Mouse (Mus musculus) left cerebral cortex, adult 8-10 months (tissue): ENCODE measurements around the gene Pik3c2b. TPM values are rescaled to one million over a fixed set of nuclear protein-coding genes. Genes with fewer than 3 reads are reported as not detected.

Source experiments
- DNase-seq, 2 experiments: peaks; one replicate each; pipeline ENCODE4 v3.0.0; 2022; ENCODE audit warnings: low spot score in 2 of 2
- total RNA-seq, 4 experiments: library from RNA; stranded (reverse); gene quantifications; 2 replicates each; pipeline ENCODE4 v1.2.4; 2022

Pik3c2b gene
- total RNA-seq, 4 experiments from 2014 or later, result 19.4 to 22.5 (median 21.3) TPM

GRCm38 (mm10) chr1:133132388-133133326, 87.2 kb downstream of the Pik3c2b start:
- DNase-seq, result no peak

DNA sequence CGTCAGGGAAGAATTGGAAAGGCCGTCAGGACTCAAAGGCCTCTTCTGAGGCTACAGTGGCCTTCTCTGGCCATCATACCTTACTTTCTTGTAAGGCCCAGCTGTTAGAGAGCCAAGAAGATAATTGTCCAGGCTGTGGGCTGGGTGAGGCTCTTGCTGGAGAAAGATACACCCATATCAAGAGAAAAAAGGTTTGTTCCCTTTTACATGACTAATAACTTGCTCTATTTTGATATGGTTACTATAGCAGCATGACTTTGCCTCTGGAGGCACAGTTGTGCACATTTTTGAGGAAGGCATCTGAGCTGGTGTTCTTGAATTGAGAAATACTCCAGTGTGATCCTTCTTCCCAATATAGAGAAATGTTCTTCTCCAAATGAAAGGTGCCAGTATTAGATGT, 88.0 kb downstream of the Pik3c2b start:
- DNase-seq, result no peak

DNA sequence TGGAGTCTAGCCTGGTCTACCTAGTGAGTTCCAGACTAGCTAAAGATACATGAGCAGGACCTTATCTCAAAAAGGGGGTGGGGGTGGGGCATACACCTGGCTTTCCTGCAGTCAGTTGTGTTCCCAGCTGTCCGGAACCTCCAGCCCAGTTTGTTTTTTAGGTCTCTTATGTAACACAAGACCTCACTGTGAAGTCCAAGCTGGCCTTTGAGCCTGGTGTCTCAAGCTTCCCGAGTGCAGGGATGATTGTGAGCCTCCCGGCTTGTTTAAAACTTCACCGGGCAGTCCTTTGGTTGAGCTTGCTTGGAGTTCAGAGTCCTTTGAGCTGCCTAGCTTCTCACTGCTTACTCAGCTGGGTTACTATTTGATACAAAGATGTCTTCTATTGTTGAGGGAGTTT, 88.6 kb downstream of the Pik3c2b start:
- DNase-seq, result no peak

DNA sequence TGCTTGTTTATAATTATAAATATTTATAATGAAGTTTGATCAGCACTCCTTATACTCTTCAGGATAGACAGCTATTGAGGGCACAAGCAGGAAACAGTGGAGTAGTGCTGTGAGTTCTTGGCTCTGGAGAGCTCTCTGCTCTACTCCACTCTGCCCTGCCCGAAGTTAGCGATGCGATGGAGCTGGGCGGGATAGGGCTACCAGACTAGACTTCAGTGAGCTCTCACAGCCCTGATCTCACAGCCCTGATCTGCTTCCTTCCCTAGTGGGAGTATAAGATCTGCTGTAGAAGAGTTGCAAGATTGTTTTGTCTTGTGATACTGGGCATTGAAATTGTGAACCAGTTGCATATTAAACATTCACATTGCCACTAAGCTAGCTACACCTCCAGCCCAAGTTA, 89.4 kb downstream of the Pik3c2b start:
- DNase-seq, result no peak

- no peak for DNase-seq
Measured at GRCm38 (mm10) chr1:133135808-133136207, 90.3 kb downstream of the Pik3c2b start.

DNA sequence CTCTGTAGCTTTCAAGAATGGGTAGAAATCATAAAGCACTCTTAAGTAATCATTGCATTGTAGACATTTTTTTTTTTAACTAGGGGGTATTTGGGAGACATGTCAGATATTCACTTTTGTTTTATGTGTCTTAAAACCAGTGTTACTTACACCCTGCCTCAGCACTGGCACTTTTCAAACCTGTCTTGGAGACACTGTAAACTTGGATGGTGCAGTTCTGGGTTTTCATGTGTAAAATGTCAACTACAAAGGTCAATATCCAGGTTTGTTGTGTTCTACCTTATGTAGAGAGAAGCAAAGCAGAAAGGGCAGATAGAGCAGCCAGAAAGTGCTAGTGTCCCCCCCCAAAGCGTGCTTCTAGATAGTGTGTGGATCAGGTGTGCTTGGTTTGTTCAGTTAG, 92.9 kb downstream of the Pik3c2b start:
- DNase-seq, result no peak

GRCm38 (mm10) chr1:133146014-133147009, 100.8 kb downstream of the Pik3c2b start:
- no peak for DNase-seq

DNA sequence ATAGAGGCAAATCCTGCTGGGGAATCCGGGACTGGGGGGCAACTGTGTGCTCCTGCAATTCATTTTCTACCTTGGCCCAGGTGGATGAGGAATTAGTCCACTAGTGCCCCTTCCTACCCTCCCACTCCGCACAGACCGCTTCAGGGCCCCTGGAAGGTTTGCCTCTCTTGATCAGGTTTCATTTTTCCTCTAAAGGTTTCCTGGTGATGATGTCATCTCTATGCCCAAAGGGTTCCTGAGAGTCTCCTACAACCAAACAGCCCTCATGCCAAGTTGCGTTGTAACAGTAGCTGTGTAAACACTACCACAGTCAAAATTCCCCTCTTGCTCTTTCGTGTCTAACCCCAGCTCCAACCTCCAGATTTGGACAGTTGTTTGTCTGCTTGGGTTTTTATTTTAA, 101.9 kb downstream of the Pik3c2b start:
- no peak for DNase-seq

GRCm38 (mm10) chr1:133148122-133148521, 102.7 kb downstream of the Pik3c2b start:
- DNase-seq, result no peak

DNA sequence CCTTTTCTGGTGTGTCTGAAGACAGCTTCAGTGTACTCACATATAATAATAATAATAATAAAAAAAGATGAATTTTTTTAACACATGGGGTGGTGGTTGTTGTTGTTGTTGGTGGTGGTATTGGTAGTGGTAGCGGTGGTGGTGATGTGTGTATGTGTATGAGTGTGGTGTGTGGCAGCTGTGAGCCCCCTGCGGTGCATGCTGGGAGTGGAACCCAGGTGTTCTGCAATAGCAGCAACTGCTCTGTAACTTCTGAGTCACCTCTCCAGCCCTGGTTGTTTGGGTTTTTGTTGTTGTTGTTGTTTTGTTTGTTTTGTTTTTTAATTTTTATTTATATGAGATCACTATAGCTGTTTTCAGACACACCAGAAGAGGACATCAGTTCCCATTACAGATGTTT, 105.1 kb downstream of the Pik3c2b start:
- DNase-seq, result no peak

DNA sequence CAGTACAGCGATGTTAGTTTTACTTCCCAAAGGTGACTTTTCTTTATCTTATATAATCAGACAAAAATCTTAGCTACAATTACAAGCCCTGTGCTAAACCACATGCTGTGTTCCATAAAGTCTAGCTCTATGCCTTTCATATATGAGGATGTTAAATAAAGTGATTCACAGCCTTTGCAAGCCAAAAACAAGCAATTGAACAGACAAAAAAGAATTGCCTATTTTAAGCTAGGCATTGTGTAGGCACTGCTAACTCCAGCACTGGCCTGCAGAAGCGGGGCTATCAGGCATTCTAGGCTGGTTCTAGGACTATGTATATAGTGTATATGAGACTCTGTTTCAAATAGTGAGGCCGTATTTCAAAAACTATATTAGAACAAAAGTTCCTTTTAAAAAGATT, 106.7 kb downstream of the Pik3c2b start:
- no peak for DNase-seq

DNA sequence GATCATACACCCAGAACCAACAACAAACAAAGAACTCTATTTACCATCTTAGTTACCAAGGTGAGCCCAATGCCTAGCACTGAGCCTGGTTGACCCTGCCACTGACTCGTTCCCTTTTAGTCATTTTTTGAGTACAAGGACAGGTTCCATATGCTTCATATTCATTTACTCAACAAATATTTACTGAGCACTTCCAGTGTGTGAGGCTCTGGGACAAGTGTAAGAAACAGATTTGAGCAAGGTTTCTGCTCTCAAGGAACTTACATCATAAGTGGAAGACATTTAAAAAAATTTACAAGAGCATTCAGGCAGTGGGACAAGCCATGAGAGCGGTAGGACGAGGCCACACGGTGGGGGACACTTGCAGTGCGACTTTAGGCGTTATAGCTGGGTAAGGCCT, 109.8 kb downstream of the Pik3c2b start:
- DNase-seq, result no peak

Other genes starting within 250 kb of the Pik3c2b start
- gene Lrrn2, start 165.4 kb upstream of the Pik3c2b start, total RNA-seq, result 10 to 100 TPM; 96.0 to 99.7 (median 97.0) TPM
- 10 to 100 TPM; 78.7 to 86.6 (median 81.7) TPM for gene Mdm4, start 15.1 kb upstream of the Pik3c2b start, total RNA-seq
- 10 to 100 TPM; 41.0 to 43.6 (median 42.0) TPM for gene Ppp1r15b, start 85.5 kb downstream of the Pik3c2b start, total RNA-seq
- 10 to 100 TPM; 83.6 to 89.6 (median 88.4) TPM for gene Plekha6, start 118.5 kb downstream of the Pik3c2b start, total RNA-seq